Mouse (Mus musculus): ENCODE results near the gene Chst3. TPM values are rescaled to one million over a fixed set of nuclear protein-coding genes. Genes with fewer than 3 reads are reported as not detected.
"Not testable (repeated sequence)": the region's sequence is repeated elsewhere in the genome, so short reads cannot be mapped to it uniquely, and the experiment has no call there.

Chst3 gene
- polyA plus RNA-seq, 1 experiment, result 1.2 TPM

DNA sequence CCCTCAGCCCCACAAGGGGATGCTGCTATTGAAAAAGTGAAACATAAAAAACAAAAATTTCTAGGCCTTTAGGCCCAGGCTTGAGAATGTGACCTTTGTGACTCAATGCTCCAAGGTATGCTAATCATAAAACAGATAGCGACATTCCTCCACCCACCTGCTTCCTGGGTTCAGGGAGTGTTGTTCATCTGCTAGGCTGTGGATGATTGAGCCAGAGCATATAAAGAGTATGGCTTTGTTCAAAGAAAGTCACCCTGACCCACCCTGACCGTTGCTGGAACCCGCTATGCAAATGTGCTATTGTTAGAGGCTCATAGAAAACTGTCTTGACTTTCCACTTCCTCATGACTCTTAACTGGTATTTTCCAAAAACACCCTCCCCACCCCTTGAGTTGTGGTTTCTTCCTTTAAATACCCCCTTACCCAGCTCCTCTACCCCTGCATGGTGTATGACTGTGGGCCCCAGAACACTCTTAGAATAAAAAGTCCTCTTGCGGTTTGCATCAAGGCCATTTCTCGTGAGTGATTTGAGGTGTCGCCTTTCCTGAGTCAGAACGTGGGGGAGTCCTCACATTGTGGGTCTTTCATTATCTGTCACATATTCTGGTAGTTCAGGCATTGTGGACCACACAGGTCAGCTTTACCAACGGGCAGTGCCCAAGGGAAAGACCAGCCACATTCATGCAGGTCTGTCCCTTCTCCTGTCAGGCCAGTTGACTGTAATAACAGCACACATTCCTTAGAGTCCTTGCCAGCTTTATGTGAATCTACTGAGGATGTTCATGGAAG is 56.7 kb downstream of the Chst3 start:
- DNase-seq (ENCODE audit: low read depth), result not testable (repeated sequence)

DNA sequence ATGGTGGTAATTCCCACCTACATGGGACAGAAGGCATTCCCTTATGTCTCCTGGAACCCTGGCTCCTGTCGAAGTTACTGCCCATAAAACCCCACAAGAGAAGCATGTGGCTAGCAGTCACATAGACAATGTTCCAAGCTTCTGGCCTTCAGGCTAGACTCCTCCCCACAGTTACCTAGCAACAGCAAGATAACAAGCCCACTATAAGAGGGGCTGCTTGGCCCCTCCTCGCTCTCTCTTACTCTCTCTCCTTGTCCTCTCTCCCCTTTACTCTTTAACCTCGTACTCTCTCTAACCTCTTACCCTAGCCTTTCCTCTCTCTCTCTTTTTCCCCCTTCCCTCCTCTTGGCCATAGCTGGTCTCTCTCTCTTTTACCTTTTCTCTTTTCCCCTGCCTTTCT is 57.7 kb downstream of the Chst3 start:
- DNase-seq (ENCODE audit: low read depth), result not testable (repeated sequence)

- DNase-seq (ENCODE audit: low read depth), result no peak
Measured at GRCm38 (mm10) chr10:60158144-60158543, 60.9 kb downstream of the Chst3 start.

DNA sequence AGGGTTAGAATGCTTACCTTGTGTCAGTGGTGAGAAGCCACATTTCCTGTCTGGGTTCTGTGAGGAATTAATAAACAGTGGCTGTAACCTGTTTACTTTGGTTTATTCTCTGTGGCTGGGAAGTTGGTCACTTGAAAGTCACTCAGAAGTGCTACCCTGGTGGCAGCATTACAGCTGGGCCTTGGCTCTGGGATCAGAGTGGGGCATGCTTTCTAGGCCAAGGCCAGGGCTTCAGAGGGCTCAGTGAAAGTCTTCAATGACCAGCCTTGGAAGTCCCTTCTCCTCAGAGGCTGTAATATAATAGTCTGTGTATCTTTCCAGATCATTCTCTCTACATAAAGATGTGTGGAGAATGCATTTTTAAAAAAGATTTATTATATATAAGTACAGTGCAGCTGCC is 63.0 kb downstream of the Chst3 start:
- no peak for DNase-seq (ENCODE audit: low read depth)

DNA sequence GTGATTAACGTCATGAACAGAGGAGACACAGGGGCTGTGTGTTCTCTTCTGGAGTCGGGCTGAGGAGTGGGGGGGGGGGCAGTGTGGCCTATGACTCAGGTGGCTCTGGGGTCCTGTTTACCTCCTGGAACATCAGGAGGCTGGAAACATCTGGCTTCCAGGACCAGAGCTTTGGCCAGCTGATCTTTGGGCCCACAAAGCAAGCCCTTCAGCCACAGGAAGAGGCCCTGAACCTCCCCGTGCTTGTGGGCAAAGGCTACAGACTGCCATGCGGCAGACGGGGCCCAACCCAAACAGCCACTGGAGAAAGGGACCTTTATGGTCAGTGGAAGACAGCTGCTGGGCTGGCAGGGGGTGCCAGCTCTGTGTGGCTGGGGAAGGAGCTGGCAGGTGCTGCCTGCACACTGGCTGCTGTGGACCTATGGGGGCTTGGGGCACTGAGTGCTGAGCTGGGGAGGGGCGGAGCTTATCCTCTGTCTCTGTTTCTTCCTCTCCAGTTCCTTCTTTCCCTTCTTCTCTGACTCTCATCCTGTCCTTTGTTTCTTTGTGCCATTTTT is 67.9 kb downstream of the Chst3 start:
- no peak for DNase-seq (ENCODE audit: low read depth)

- peak; percentile 6 for DNase-seq (ENCODE audit: low read depth)
Measured at GRCm38 (mm10) chr10:60148087-60148486, 71.0 kb downstream of the Chst3 start.

- not testable (repeated sequence) for DNase-seq (ENCODE audit: low read depth)
Measured at GRCm38 (mm10) chr10:60147510-60148047, 71.5 kb downstream of the Chst3 start.

DNA sequence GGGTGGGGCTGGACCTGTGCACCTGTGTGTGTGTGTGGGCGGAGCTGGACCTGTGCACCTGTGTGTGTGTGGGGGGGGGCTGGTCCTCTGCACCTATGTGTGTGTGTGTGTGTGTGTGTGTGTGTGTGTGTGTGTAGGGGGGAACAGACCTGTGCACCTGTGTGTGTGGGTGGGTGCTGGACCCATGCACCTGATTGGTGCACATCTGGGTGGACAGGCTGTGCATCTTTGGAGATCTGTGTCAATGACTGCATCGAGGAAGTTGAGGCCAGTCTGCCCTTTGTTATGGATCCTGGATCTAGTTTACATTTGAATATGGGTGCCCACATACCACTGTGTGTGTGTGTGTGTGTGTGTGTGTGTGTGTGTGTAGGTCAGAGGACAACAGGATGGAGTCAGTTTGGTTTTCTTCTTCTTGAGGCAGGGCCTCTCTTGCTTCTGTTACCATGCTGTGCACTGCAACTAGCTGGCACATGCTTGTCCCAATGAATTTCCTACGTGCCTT is 77.4 kb downstream of the Chst3 start:
- no peak for DNase-seq (ENCODE audit: low read depth)

GRCm38 (mm10) chr10:60140751-60141150 is 78.3 kb downstream of the Chst3 start:
- no peak for DNase-seq (ENCODE audit: low read depth)

GRCm38 (mm10) chr10:60138680-60139079 is 80.4 kb downstream of the Chst3 start:
- DNase-seq (ENCODE audit: low read depth), result no peak

GRCm38 (mm10) chr10:60136935-60137334 is 82.1 kb downstream of the Chst3 start:
- DNase-seq (ENCODE audit: low read depth), result no peak

- DNase-seq (ENCODE audit: low read depth), result not testable (repeated sequence)
Measured at GRCm38 (mm10) chr10:60136010-60136409, 83.0 kb downstream of the Chst3 start.

- no peak for DNase-seq (ENCODE audit: low read depth)
Measured at GRCm38 (mm10) chr10:60134201-60134600, 84.9 kb downstream of the Chst3 start.

GRCm38 (mm10) chr10:60133501-60133900 is 85.6 kb downstream of the Chst3 start:
- no peak for DNase-seq (ENCODE audit: low read depth)

Other genes starting within 250 kb of the Chst3 start
- gene Ascc1, start 216.5 kb downstream of the Chst3 start, polyA plus RNA-seq (2012; rRNA removed), result 31.5 and 36.3 TPM in 2 replicates
- gene Anapc16, start 216.1 kb downstream of the Chst3 start, polyA plus RNA-seq (2012; rRNA removed), result 67.6 and 96.9 TPM in 2 replicates
- gene Spock2, start 113.0 kb downstream of the Chst3 start, polyA plus RNA-seq (2012; rRNA removed), result 29.0 and 38.6 TPM in 2 replicates
- gene Psap, start 58.4 kb upstream of the Chst3 start, polyA plus RNA-seq (2012; rRNA removed), result 1,616 and 1,617 TPM in 2 replicates
- 63.4 and 89.7 TPM in 2 replicates for gene Vsir, start 127.6 kb upstream of the Chst3 start, polyA plus RNA-seq (2012; rRNA removed)
- gene Gm17455, start 180.5 kb upstream of the Chst3 start, polyA plus RNA-seq (2012; rRNA removed), result 0.90 and 0.99 TPM in 2 replicates